14 mouse cellular contexts compared by ENCODE assay signal in genomic region chr8:85405961-85406360, GRCm38 (mm10).
"Had no signal": no experiment of that assay in that cellular context is flagged by ENCODE, and none has a peak within 500 bp of the region (broad histone marks: within the 10 kb centered on the region; RNA-seq: fewer than 3 reads in every experiment).

No protein-coding gene starts in this region.

- H3K9me3 ChIP-seq: kidney, embryonic 15.5 days; limb, embryonic 13.5 days; neural tube, embryonic 15.5 days had no signal

- H3K4me2 ChIP-seq: kidney, embryonic 15.5 days; limb, embryonic 13.5 days; liver, embryonic 11.5 days; lung, embryonic 14.5 days; midbrain, embryonic 11.5 days; neural tube, embryonic 15.5 days had no signal

- H3K27ac ChIP-seq: kidney, embryonic 15.5 days; limb, embryonic 13.5 days; neural tube, embryonic 15.5 days had no signal

- H3K27me3 ChIP-seq: kidney, embryonic 15.5 days; limb, embryonic 13.5 days; neural tube, embryonic 15.5 days had no signal

- DNase-seq: kidney, postnatal 14 days; left cerebral cortex, postnatal 4 days; lung, postnatal 10 days; lung, postnatal 4 days; right cerebral cortex, adult 18-20 months; spleen, adult 18-20 months; thymus, adult 18-20 months had no signal

- H3K9ac ChIP-seq: kidney, embryonic 15.5 days; limb, embryonic 13.5 days; lung, embryonic 14.5 days; neural tube, embryonic 15.5 days had no signal

- H3K4me1 ChIP-seq: limb, embryonic 13.5 days; neural tube, embryonic 15.5 days had no signal

- H3K4me3 ChIP-seq: kidney, embryonic 15.5 days; limb, embryonic 13.5 days; myocyte; neural tube, embryonic 15.5 days had no signal
